Mouse (Mus musculus) embryonic stem cell, embryonic (primary cell): Measurements from ENCODE around the gene Rnf166.

Source experiments
- CTCF ChIA-PET, 4 experiments: fragments of 300-600 bp in 2 of 4; fragments of 350-600 bp in 2 of 4; sonication (Branson Sonifier 250); formaldehyde crosslinking; loops; one replicate each; lab custom pipeline; 2022; ENCODE audit warnings: inconsistent platforms in 2 of 4; lab: Charles Lee
- POLR2A ChIA-PET, 4 experiments: fragments of 300-600 bp in 2 of 4; fragments of 350-600 bp in 2 of 4; sonication (Branson Sonifier 250); formaldehyde crosslinking; loops; one replicate each; lab custom pipeline; 2022; ENCODE audit warnings: antibody characterized with exemption in 4 of 4, inconsistent platforms in 1 of 4; lab: Charles Lee

Gene Rnf166

GRCm38 (mm10) chr8:122436586-122437125 is 39.2 kb downstream of the Rnf166 start:
- POLR2A ChIA-PET: interaction anchor here in 2 of 4 experiments (0.9 to 2.3 kb wide), 8 partner anchors 9 to 59 kb away, joined by 3 to 6 read pairs (median 4); partner anchors contain the start of gene Snai3 (in 1 of the 2)
- CTCF ChIA-PET: interaction anchor here in 2 of 4 experiments (0.6 to 1.2 kb wide), 4 partner anchors 22 to 99 kb away, joined by 3 to 4 read pairs (median 4); no protein-coding TSS in a partner anchor

- ChIA-PET CTCF (interaction anchor here in 2 of 4 experiments (0.6 to 0.9 kb wide), 2 partner anchors 22 to 214 kb away, joined by 3 read pairs; no protein-coding TSS in a partner anchor), POLR2A (interaction anchor here in 2 of 4 experiments (0.9 to 2.3 kb wide), 9 partner anchors 8 to 59 kb away, joined by 3 to 6 read pairs (median 4); partner anchors contain the start of gene Snai3 (in 1 of the 2))
Observed at GRCm38 (mm10) chr8:122436146-122436545, 39.7 kb downstream of the Rnf166 start.

- ChIA-PET POLR2A (interaction anchor here in 2 of 4 experiments (1.0 to 4.9 kb wide), 5 partner anchors 8 to 58 kb away, joined by 4 to 48 read pairs (median 4); partner anchors contain the start of genes Il17c (in 1 of the 2) and Mvd (in 1 of the 2)), CTCF (interaction anchor here in 2 of 4 experiments (0.7 kb wide), 2 partner anchors 104 to 176 kb away, joined by 3 read pairs; no protein-coding TSS in a partner anchor)
Observed at GRCm38 (mm10) chr8:122435375-122435774, 40.5 kb downstream of the Rnf166 start.

GRCm38 (mm10) chr8:122433269-122433905 is 42.5 kb downstream of the Rnf166 start:
- ChIA-PET CTCF (interaction anchor here in 2 of 4 experiments (0.8 to 1.7 kb wide), 3 partner anchors 10 to 16 kb away, joined by 3 to 15 read pairs (median 3); partner anchors contain the start of gene Mvd (in 1 of the 2)), POLR2A (interaction anchor here in 3 of 4 experiments (0.7 to 5.3 kb wide), 37 partner anchors 9 to 609 kb away, joined by 3 to 104 read pairs (median 5); partner anchors contain the start of genes Mvd (in 3 of the 3), Il17c (in 2 of the 3), Cdt1 (in 1 of the 3) and Snai3 (in 1 of the 3))

GRCm38 (mm10) chr8:122432443-122433268 is 43.2 kb downstream of the Rnf166 start, which contains the start of gene Cyba:
Gene Cyba (minus strand): TSS chr8:122432930.
- POLR2A ChIA-PET: interaction anchor here in 3 of 4 experiments (0.6 to 5.3 kb wide), 46 partner anchors 9 to 610 kb away, joined by 3 to 104 read pairs (median 4); partner anchors contain the start of genes Mvd (in 3 of the 3), Il17c (in 2 of the 3), Cdt1 (in 1 of the 3) and Snai3 (in 1 of the 3)
- CTCF ChIA-PET: interaction anchor here in 2 of 4 experiments (0.6 to 1.7 kb wide), 4 partner anchors 11 to 174 kb away, joined by 3 to 15 read pairs (median 3); partner anchors contain the start of gene Mvd (in 1 of the 2)

- ChIA-PET POLR2A (interaction anchor here in 3 of 4 experiments (0.6 to 5.3 kb wide), 29 partner anchors 8 to 611 kb away, joined by 3 to 104 read pairs (median 5); partner anchors contain the start of genes Mvd (in 3 of the 3), Il17c (in 2 of the 3), Cdt1 (in 1 of the 3) and Snai3 (in 1 of the 3)), CTCF (interaction anchor here in 2 of 4 experiments (0.6 to 1.0 kb wide), 3 partner anchors 18 to 1962 kb away, joined by 3 read pairs; no protein-coding TSS in a partner anchor)
Observed at GRCm38 (mm10) chr8:122431694-122432442, 44.0 kb downstream of the Rnf166 start.

GRCm38 (mm10) chr8:122430646-122431045 is 45.2 kb downstream of the Rnf166 start:
- ChIA-PET CTCF (no interaction called here), POLR2A (interaction anchor here in 3 of 4 experiments (0.7 to 5.3 kb wide), 13 partner anchors 8 to 200 kb away, joined by 3 to 104 read pairs (median 13); partner anchors contain the start of genes Mvd (in 3 of the 3), Il17c (in 2 of the 3) and Snai3 (in 1 of the 3))

GRCm38 (mm10) chr8:122430058-122430636 is 45.7 kb downstream of the Rnf166 start:
- ChIA-PET POLR2A (interaction anchor here in 3 of 4 experiments (0.9 to 5.3 kb wide), 13 partner anchors 7 to 199 kb away, joined by 3 to 104 read pairs (median 7); partner anchors contain the start of genes Mvd (in 3 of the 3), Il17c (in 2 of the 3) and Snai3 (in 1 of the 3)), CTCF (interaction anchor here in 1 of 4 experiments (0.7 kb wide), 1 partner anchor 21 kb away, joined by 3 read pairs; no protein-coding TSS in a partner anchor)

- ChIA-PET CTCF (interaction anchor here in 3 of 4 experiments (0.6 to 1.4 kb wide), 3 partner anchors 16 to 197 kb away, joined by 3 to 4 read pairs (median 4); no protein-coding TSS in a partner anchor), POLR2A (interaction anchor here (0.6 to 2.6 kb wide), 10 partner anchors 9 to 547 kb away, joined by 3 to 10 read pairs (median 4); partner anchors contain the start of gene Mvd (in 2 of the 4))
Observed at GRCm38 (mm10) chr8:122428163-122428562, 47.7 kb downstream of the Rnf166 start.

- CTCF ChIA-PET: interaction anchor here in 3 of 4 experiments (0.6 to 1.4 kb wide), 3 partner anchors 17 to 212 kb away, joined by 4 read pairs; no protein-coding TSS in a partner anchor
- POLR2A ChIA-PET: interaction anchor here in 3 of 4 experiments (0.9 to 2.6 kb wide), 9 partner anchors 9 to 28 kb away, joined by 3 to 10 read pairs (median 4); partner anchors contain the start of gene Mvd (in 2 of the 3)
Observed at GRCm38 (mm10) chr8:122427607-122428006, 48.3 kb downstream of the Rnf166 start.

GRCm38 (mm10) chr8:122426145-122426544 is 49.7 kb downstream of the Rnf166 start:
- ChIA-PET POLR2A (interaction anchor here in 3 of 4 experiments (0.6 to 2.6 kb wide), 13 partner anchors 8 to 837 kb away, joined by 3 to 10 read pairs (median 3); partner anchors contain the start of genes Mvd (in 2 of the 3) and Cdt1 (in 1 of the 3)), CTCF (interaction anchor here in 1 of 4 experiments (0.8 kb wide), 1 partner anchor 29 kb away, joined by 3 read pairs; no protein-coding TSS in a partner anchor)

- ChIA-PET POLR2A (interaction anchor here in 3 of 4 experiments (0.6 to 4.2 kb wide), 28 partner anchors 9 to 473 kb away, joined by 3 to 48 read pairs (median 5); partner anchors contain the start of genes Cyba (in 3 of the 3), Mvd (in 3 of the 3), Aprt (in 1 of the 3) and Cdt1 (in 1 of the 3)), CTCF (interaction anchor here in 2 of 4 experiments (0.7 to 1.4 kb wide), 3 partner anchors 15 to 55 kb away, joined by 3 to 5 read pairs (median 3); no protein-coding TSS in a partner anchor)
Observed at GRCm38 (mm10) chr8:122423659-122424058, 52.2 kb downstream of the Rnf166 start.

GRCm38 (mm10) chr8:122423217-122423616 is 52.6 kb downstream of the Rnf166 start:
- ChIA-PET CTCF (interaction anchor here in 2 of 4 experiments (0.9 to 1.4 kb wide), 3 partner anchors 15 to 55 kb away, joined by 3 to 5 read pairs (median 4); no protein-coding TSS in a partner anchor), POLR2A (interaction anchor here in 3 of 4 experiments (0.7 to 4.2 kb wide), 25 partner anchors 9 to 473 kb away, joined by 3 to 48 read pairs (median 5); partner anchors contain the start of genes Cyba (in 3 of the 3), Mvd (in 3 of the 3), Aprt (in 1 of the 3) and Cdt1 (in 1 of the 3))

- POLR2A ChIA-PET: interaction anchor here in 2 of 4 experiments (0.6 to 4.2 kb wide), 5 partner anchors 9 to 45 kb away, joined by 3 to 48 read pairs (median 13); partner anchors contain the start of genes Cyba (in 2 of the 2) and Zc3h18 (in 1 of the 2)
- CTCF ChIA-PET: interaction anchor here in 1 of 4 experiments (0.6 kb wide), 1 partner anchor 21 kb away, joined by 3 read pairs; no protein-coding TSS in a partner anchor
Observed at GRCm38 (mm10) chr8:122421376-122422070, 54.3 kb downstream of the Rnf166 start, which contains the start of gene Il17c. Gene Il17c (plus strand): TSS chr8:122422020.
